Mouse (Mus musculus): Measurements from ENCODE around the gene Mbip. TPM values are rescaled to one million over a fixed set of nuclear protein-coding genes. Genes with fewer than 3 reads are reported as not detected.
A peak's percentile ranks its signal among the peaks of the same experiment; 100 is the strongest.

The Mbip gene
- total RNA-seq (2021), result 10 to 100 TPM; 19.3 to 23.6 TPM

GRCm38 (mm10) chr12:56345367-56346089, at the start of gene Mbip:
TSS of gene Mbip (minus strand) at chr12:56345894.
- intact Hi-C loops (cut with DNase I), result no loop called here
- peak; percentile 93 to 98 for DNase-seq (ENCODE audit: low spot score in 2 of 2)

GRCm38 (mm10) chr12:56387647-56388205, 42.0 kb upstream of the Mbip start:
- intact Hi-C loops (cut with DNase I), result no loop called here
- no peak for DNase-seq (ENCODE audit: low spot score in 2 of 2)

GRCm38 (mm10) chr12:56386955-56387646, 41.4 kb upstream of the Mbip start:
- intact Hi-C loops (cut with DNase I), result no loop called here
- no peak for DNase-seq (ENCODE audit: low spot score in 2 of 2)

- intact Hi-C loops (cut with DNase I), result no loop called here
- DNase-seq (ENCODE audit: low spot score in 2 of 2), result no peak
Measured at GRCm38 (mm10) chr12:56344771-56345314, 851 bp downstream of the Mbip start.

GRCm38 (mm10) chr12:56339295-56340056, 6.2 kb downstream of the Mbip start:
- DNase-seq (ENCODE audit: low spot score in 2 of 2), result no peak
- intact Hi-C loops (cut with DNase I), result no loop called here

GRCm38 (mm10) chr12:56333461-56333860, 12.2 kb downstream of the Mbip start:
- no peak for DNase-seq (ENCODE audit: low spot score in 2 of 2)
- intact Hi-C loops (cut with DNase I), result no loop called here

- intact Hi-C loops (cut with DNase I), result no loop called here
Measured at GRCm38 (mm10) chr12:56332475-56332874, 13.2 kb downstream of the Mbip start.

GRCm38 (mm10) chr12:56327448-56327998, 18.2 kb downstream of the Mbip start:
- intact Hi-C loops (cut with DNase I), result no loop called here
- no peak for DNase-seq (ENCODE audit: low spot score in 2 of 2)

More at GRCm38 (mm10) chr12:56332475-56332874, 13.2 kb downstream of the Mbip start:
- no peak for DNase-seq (ENCODE audit: low spot score in 2 of 2)

- DNase-seq (ENCODE audit: low spot score in 2 of 2), result no peak
- intact Hi-C loops (cut with DNase I), result no loop called here
Measured at GRCm38 (mm10) chr12:56325851-56326250, 19.8 kb downstream of the Mbip start.

- intact Hi-C loops (cut with DNase I), result no loop called here
- DNase-seq (ENCODE audit: low spot score in 2 of 2), result no peak
Measured at GRCm38 (mm10) chr12:56318941-56319340, 26.8 kb downstream of the Mbip start.

GRCm38 (mm10) chr12:56318059-56318458, 27.6 kb downstream of the Mbip start:
- intact Hi-C loops (cut with DNase I), result no loop called here
- no peak for DNase-seq (ENCODE audit: low spot score in 2 of 2)

- DNase-seq (ENCODE audit: low spot score in 2 of 2), result no peak
- intact Hi-C loops (cut with DNase I), result no loop called here
Measured at GRCm38 (mm10) chr12:56305758-56306157, 39.9 kb downstream of the Mbip start.

GRCm38 (mm10) chr12:56302321-56303017, 43.2 kb downstream of the Mbip start:
- intact Hi-C loops (cut with DNase I), result no loop called here
- DNase-seq (ENCODE audit: low spot score in 2 of 2), result no peak

- intact Hi-C loops (cut with DNase I), result no loop called here
- no peak for DNase-seq (ENCODE audit: low spot score in 2 of 2)
Measured at GRCm38 (mm10) chr12:56301487-56302293, 44.0 kb downstream of the Mbip start.

- intact Hi-C loops (cut with DNase I), result no loop called here
Measured at GRCm38 (mm10) chr12:56299610-56300009, 46.1 kb downstream of the Mbip start.

GRCm38 (mm10) chr12:56298919-56299318, 46.8 kb downstream of the Mbip start:
- DNase-seq (ENCODE audit: low spot score in 2 of 2), result no peak
- intact Hi-C loops (cut with DNase I), result no loop called here

More at GRCm38 (mm10) chr12:56299610-56300009, 46.1 kb downstream of the Mbip start:
- DNase-seq (ENCODE audit: low spot score in 2 of 2), result no peak

GRCm38 (mm10) chr12:56297921-56298830, 47.5 kb downstream of the Mbip start:
- intact Hi-C loops (cut with DNase I), result no loop called here
- DNase-seq (ENCODE audit: low spot score in 2 of 2), result no peak
